Mouse (Mus musculus) thymus, postnatal 0 days (tissue): ENCODE data around the gene Gm29644. TPM values are rescaled to one million over a fixed set of nuclear protein-coding genes. Genes with fewer than 3 reads are reported as not detected.
"Not testable (repeated sequence)": the region's sequence is repeated elsewhere in the genome, so short reads cannot be mapped to it uniquely, and the experiment has no call there.

Experiments
- DNase-seq: peaks from one replicate; pipeline ENCODE4 v3.0.0-alpha.2; 2015; ENCODE audit warnings: low spot score
- polyA plus RNA-seq: library from polyadenylated mRNA; unstranded; fragments of >200 nt; fragmentation: Nextera tagmentation; extraction: Ambion mirVana; gene quantifications from 2 replicates; pipeline ENCODE4 v1.2.1, GENCODE M21; 2015

The Gm29644 gene
- polyA plus RNA-seq = not detected in 2 replicates

DNA sequence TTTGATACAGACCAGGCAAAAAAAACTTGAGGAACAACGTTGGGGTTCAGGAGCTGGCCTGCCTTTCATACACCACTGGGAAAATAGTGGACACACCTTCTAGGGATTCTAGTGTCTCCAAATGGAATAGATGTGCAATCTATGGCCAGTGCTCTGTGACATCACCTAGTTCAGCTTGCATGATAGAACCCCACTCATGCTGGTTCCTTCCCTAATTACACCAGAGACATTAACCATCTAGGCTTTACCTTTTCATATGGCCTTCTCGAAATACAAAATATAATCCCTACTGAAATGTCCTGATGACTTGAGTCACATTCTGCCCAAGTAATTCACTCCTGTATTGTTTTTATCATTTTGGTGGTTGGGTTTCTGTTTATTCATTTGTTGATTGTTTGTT is at the start of gene Gm29644, which contains the start of gene Gm29423:
Gene Gm29644, minus strand, starts transcription at position 157 of the 400 bp plus-strand sequence.
Gene Gm29423, minus strand, starts transcription at position 101 of the 400 bp plus-strand sequence.
- not testable (repeated sequence) for DNase-seq

DNA sequence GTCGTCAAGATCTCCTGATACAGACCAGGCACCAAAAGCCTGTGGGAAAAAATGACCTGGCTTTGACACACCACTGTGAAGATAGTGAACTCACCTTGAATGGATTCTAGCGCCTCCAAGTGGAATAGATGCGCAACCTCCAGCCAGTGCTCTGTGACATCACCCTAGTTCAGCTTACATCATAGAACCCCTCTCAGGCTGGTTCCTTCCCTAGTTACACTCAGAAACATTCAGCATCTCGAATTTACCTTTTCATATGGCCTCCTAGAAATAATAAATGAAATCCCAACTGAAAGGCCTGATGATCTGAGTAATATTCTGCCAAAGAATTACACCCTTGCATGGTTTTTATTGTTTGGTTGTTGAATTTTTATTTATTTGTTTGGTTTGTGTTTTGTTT is 29.6 kb downstream of the Gm29644 start, which contains the start of gene Gm21118:
Gene Gm21118, minus strand, starts transcription at position 101 of the 400 bp plus-strand sequence.
- not testable (repeated sequence) for DNase-seq

Other genes with a start within 250 kb of the Gm29644 start
- gene Gm21118, start 29.7 kb downstream of the Gm29644 start, polyA plus RNA-seq = not detected in 2 replicates
- gene Gm29423, start 56 bp downstream of the Gm29644 start, polyA plus RNA-seq = not detected in 2 replicates
- not detected in 2 replicates for gene Gm20888, start 138.5 kb upstream of the Gm29644 start, polyA plus RNA-seq